Mouse (Mus musculus) lung, postnatal 0 days (tissue): ENCODE data around the gene Cd3eap.

Experiments used
- CTCF ChIP-seq: IDR thresholded peaks from 2 replicates; pipeline ENCODE4 v1.5.1; 2016; ENCODE audit warnings: antibody characterized with exemption, mild to moderate bottlenecking
- EP300 ChIP-seq: IDR thresholded peaks from 2 replicates; pipeline ENCODE4 v1.6.1; 2016; ENCODE audit warnings: antibody characterized with exemption, mild to moderate bottlenecking, control low read depth

DNA sequence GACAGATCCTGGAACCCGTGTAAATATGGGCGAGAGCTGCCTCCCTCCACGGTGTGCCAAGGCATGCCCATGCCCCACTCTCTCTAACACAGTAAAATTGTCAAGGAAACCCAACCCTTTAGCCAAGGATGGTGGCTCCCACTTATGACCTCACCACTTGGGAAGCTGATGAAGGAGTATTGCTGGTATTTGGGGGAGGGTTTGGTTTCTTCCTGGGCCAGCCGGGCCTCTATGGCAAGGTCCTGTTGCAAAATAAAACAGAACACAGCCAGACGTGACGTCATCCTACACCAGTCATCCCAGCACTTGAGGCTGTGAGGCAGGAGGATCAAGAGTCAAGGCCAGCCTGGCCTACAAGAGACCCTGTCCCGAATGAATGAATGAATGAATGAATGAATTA, 20.7 kb downstream of the Cd3eap start:
- TF ChIP-seq CTCF (no peak), EP300 (0 out of 2 replicates have a peak, but pooled peaks have one; percentile 20)
